Mouse (Mus musculus) gastrocnemius, postnatal 36 days (tissue): ENCODE results near the gene Cby1. TPM values are rescaled to one million over a fixed set of nuclear protein-coding genes. Genes with fewer than 3 reads are reported as not detected.

ENCODE experiments used
- DNase-seq, 2 experiments: peaks; one replicate each; pipeline ENCODE4 v3.0.0; 2022
- intact Hi-C: fragments of 180-260 bp; cut with DNase I; formaldehyde crosslinking; loops from one replicate; pipeline ENCODE4 v1.15.1; 2025
- total RNA-seq, 2 experiments: library from RNA; stranded (reverse); gene quantifications; 2 replicates each; pipeline ENCODE4 v1.2.3; 2021

The Cby1 gene
- total RNA-seq, 2 experiments from 2014 or later = 12.1 to 14.5 TPM

GRCm38 (mm10) chr15:79697011-79697410, 38.0 kb downstream of the Cby1 start:
- intact Hi-C loops = no loop called here
- no peak for DNase-seq

- no peak for DNase-seq
- intact Hi-C loops = no loop called here
These were observed 38.7 kb downstream of the Cby1 start for GRCm38 (mm10) chr15:79697558-79698187.

GRCm38 (mm10) chr15:79706603-79707214, 47.7 kb downstream of the Cby1 start:
- intact Hi-C loops = no loop called here
- no peak for DNase-seq

DNA sequence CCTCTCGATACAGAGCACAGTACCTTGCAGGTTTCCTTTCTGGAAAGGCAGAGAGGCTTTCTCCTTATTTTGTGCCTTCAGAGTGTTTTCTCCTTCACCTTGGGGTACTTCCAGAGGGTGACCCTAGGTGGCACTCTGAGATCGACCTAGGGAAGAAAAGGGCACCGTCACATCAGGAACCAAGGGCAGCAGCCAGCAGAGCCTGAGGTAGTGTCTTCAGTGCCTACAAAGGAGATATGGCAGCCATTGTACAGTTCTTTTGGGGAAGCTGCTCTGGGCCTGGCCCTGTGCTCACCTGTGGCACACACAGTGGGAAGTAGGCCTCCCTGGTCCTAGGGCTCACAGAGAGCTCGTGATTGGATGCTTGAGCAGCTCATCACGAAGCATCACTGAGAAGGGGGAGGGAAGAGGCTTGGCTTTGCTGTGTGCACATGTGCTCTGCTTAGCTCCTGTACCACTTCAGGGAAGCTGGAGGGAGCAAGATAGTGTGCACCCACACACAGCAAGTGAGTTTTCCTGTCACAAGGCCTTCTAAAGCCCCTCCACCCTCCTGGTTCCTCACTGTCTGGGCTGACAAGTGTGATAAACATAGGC, 49.3 kb downstream of the Cby1 start:
- intact Hi-C loops = no loop called here

DNA sequence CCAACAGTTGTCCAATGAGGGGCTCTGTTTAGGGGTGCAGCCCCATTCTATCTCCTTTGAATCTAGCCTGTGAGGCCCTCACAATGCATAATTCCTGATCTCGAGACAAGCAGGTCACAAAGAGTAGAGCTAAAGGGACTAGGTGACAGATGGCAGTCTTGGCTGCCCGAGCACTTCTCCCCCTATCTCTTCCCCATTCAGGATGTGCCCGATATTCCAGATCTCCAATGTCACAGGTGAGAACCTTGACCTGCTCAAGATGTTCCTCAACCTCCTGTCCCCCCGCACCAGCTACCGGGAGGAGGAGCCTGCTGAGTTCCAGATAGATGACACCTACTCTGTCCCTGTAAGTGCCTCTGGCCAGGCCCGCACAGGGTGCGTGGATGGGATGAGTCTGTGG, 56.6 kb downstream of the Cby1 start:
- intact Hi-C loops = no loop called here
- DNase-seq = no peak

More for the DNA sequence above, 49.3 kb downstream of the Cby1 start:
- no peak for DNase-seq

- intact Hi-C loops = no loop called here
- DNase-seq = no peak
These were observed 57.7 kb downstream of the Cby1 start for GRCm38 (mm10) chr15:79716710-79717109.

Other genes with a start within 250 kb of the Cby1 start
- 10 to 100 TPM; 46.7 to 50.7 TPM for gene Csnk1e, start 203.6 kb upstream of the Cby1 start, total RNA-seq
- gene Kcnj4, start 154.0 kb upstream of the Cby1 start, total RNA-seq = not detected
- gene Kdelr3, start 142.8 kb upstream of the Cby1 start, total RNA-seq = 1 to 10 TPM; 4.0 to 4.3 TPM
- 10 to 100 TPM; 54.3 to 67.2 TPM for gene Ddx17, start 112.5 kb upstream of the Cby1 start, total RNA-seq
- gene Dmc1, start 54.1 kb upstream of the Cby1 start, total RNA-seq = not detected
- under 1 TPM; 0.81 to 0.87 TPM for gene Fam227a, start 243 bp upstream of the Cby1 start, total RNA-seq
- gene Tomm22, start 11.7 kb downstream of the Cby1 start, total RNA-seq = 10 to 100 TPM; 56.5 to 60.2 TPM
- gene Josd1, start 28.7 kb downstream of the Cby1 start, total RNA-seq = 10 to 100 TPM; 12.1 to 13.3 TPM
- gene Gtpbp1, start 31.6 kb downstream of the Cby1 start, total RNA-seq = 10 to 100 TPM; 22.5 to 24.2 TPM
- gene Sun2, start 83.3 kb downstream of the Cby1 start, total RNA-seq = 10 to 100 TPM; 76.2 to 86.8 TPM
- gene Dnal4, start 118.7 kb downstream of the Cby1 start, total RNA-seq = 1 to 10 TPM; 4.9 to 6.0 TPM
- gene Nptxr, start 145.6 kb downstream of the Cby1 start, total RNA-seq = under 1 TPM; 0.66 to 0.72 TPM
- under 1 TPM in 1 of 2 experiments, not detected in 1; 0.26 TPM for gene Npcd, start 175.0 kb downstream of the Cby1 start, total RNA-seq
- gene Cbx6, start 175.5 kb downstream of the Cby1 start, total RNA-seq = 10 to 100 TPM; 10.4 to 12.7 TPM
- 1 to 10 TPM; 2.7 to 4.7 TPM for gene Apobec3, start 232.5 kb downstream of the Cby1 start, total RNA-seq